Mouse (Mus musculus): Measurements from ENCODE around the gene Cmbl.

GRCm38 (mm10) chr15:31588989-31589640, 23.9 kb downstream of the Cmbl start:
- TF ChIP-seq GATA1 (IDR thresholded peaks at IDR 0.05; ENCODE audit: borderline replicate concordance, low read length) (no peak), FLI1 (IDR thresholded peaks at IDR 0.05; ENCODE audit: low read length) (no peak)
